Mouse (Mus musculus) neural tube, embryonic 14.5 days (tissue): ENCODE measurements around the gene Stk11. TPM values are rescaled to one million over a fixed set of nuclear protein-coding genes. Genes with fewer than 3 reads are reported as not detected.
A peak's percentile ranks its signal among the peaks of the same experiment; 100 is the strongest.

Experiments used
- ATAC-seq: fragments of 200-750 bp; cut with Nextera tagmentation; 2 replicates; pipeline ENCODE4 v1.8.0; 2017; ENCODE audit warnings: low read depth, mild to moderate bottlenecking, moderate TSS enrichment, moderate library complexity
- H3K27ac ChIP-seq: fragments of 300-500 bp; sonication (generic); 2 replicates; pipeline ENCODE4 v1.5.1; 2014; ENCODE audit warnings: low read depth, mild to moderate bottlenecking, control low read depth, low read length, moderate library complexity, mixed read lengths
- H3K27me3 ChIP-seq: fragments of 300-500 bp; sonication (generic); 2 replicates; pipeline ENCODE4 v1.6.1; 2014; ENCODE audit warnings: low read length; ENCODE audit not compliant: control insufficient read depth, insufficient read depth
- H3K36me3 ChIP-seq: fragments of 300-500 bp; sonication (generic); 2 replicates; pipeline ENCODE4 v1.6.1; 2014; ENCODE audit warnings: low read length, mixed read lengths; ENCODE audit not compliant: control insufficient read depth, insufficient read depth
- H3K4me1 ChIP-seq: fragments of 300-500 bp; sonication (generic); 2 replicates; pipeline ENCODE4 v1.6.1; 2014; ENCODE audit warnings: low read length; ENCODE audit not compliant: control insufficient read depth, insufficient read depth
- H3K4me2 ChIP-seq: fragments of 300-500 bp; sonication (generic); 2 replicates; pipeline ENCODE4 v1.6.1; 2014; ENCODE audit warnings: mild to moderate bottlenecking, low read depth, low read length, control low read depth
- H3K4me3 ChIP-seq: fragments of 300-500 bp; sonication (generic); 2 replicates; pipeline ENCODE4 v1.5.1; 2014; ENCODE audit warnings: low read depth, low read length, control low read depth, mixed read lengths
- H3K9ac ChIP-seq: fragments of 300-500 bp; sonication (generic); replicated peaks from 2 replicates; pipeline ENCODE4 v1.6.1; 2014; ENCODE audit warnings: low read depth, mild to moderate bottlenecking, control low read depth, low read length, mixed read lengths
- H3K9me3 ChIP-seq: fragments of 300-500 bp; sonication (generic); 2 replicates; pipeline ENCODE4 v1.6.1; 2016; ENCODE audit warnings: low read length; ENCODE audit not compliant: control insufficient read depth
- WGBS: fragments of 180-500 bp; shearing (Covaris S2); extraction: QIAGEN DNeasy Blood & Tissue Kit; methylation state at CpG from one replicate; pipeline ENCODE4 v1.1.7; 2014; 5-methylcytosine and 5-hydroxymethylcytosine counted together
- polyA plus RNA-seq: library from polyadenylated mRNA; unstranded; fragments of >200 nt; fragmentation: Nextera tagmentation; extraction: Ambion mirVana; gene quantifications from 2 replicates; pipeline ENCODE4 v1.2.1, GENCODE M21; 2014

Stk11 gene
- polyA plus RNA-seq, 1 experiment from 2014 or later: 26.0 TPM

- H3K4me2 ChIP-seq: no peak overlapping the region
- H3K4me1 ChIP-seq: no peaks in the 10 kb centered on the region
- no peak overlapping the region for H3K9ac ChIP-seq
- no peaks in the 10 kb centered on the region for H3K27me3 ChIP-seq
- no peaks in the 10 kb centered on the region for H3K9me3 ChIP-seq
- peaks cover 13% of the 10 kb centered on the region for H3K36me3 ChIP-seq
- H3K4me3 ChIP-seq: no peak overlapping the region
- no peak overlapping the region for H3K27ac ChIP-seq
- no peak for ATAC-seq
- 95% methylated on average over 4 of the region's 4 CpGs for WGBS
Measured at GRCm38 (mm10) chr10:80076386-80076785, 39.2 kb upstream of the Stk11 start.

DNA sequence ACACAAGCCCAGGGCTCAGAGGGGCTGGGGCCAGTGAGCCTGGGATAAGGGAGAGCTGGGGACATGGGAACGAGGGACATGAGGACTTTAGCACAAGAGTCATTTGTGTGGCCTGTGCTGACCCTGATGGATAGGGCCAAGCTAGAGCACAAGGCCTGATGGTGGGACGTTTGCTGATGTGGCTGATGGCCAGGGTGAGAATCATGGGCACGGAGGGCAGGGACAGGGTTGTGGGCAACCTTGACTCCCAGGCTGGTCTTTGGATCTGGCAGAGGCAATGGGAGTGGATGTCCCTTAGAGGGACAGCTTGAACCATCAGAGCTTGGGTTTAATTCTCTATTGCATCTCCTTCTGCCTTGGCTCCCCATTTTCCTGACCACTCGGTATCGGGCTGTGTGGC lies 38.3 kb upstream of the Stk11 start:
- Histone ChIP-seq H3K4me2 (no peak overlapping the region), H3K4me1 (no peaks in the 10 kb centered on the region), H3K9me3 (no peaks in the 10 kb centered on the region), H3K9ac (no peak overlapping the region), H3K36me3 (peaks cover 20% of the 10 kb centered on the region), H3K4me3 (no peak overlapping the region), H3K27me3 (no peaks in the 10 kb centered on the region), H3K27ac (no peak overlapping the region)
- ATAC-seq: no peak
- 85% methylated on average over 5 of the region's 5 CpGs for WGBS

DNA sequence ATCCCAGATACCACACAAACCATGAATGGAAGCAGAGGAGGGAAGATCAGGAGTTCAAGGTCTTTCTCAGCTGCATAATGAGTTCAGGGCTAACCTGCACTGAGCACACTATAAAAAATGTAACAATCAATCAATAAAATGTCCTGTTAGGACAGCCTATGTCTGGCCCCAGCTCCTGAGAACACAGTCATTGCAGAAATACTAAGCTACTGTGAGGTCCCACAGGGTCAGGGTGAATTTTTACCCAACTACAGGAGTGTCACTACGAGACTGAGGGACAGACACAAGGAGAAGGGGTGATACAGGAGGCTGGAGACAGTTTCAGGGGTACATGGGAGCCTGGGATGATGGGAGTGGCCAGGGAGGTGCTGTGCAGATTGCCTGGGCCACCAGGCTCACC lies 37.2 kb upstream of the Stk11 start:
- Histone ChIP-seq H3K4me3 (no peak overlapping the region), H3K36me3 (peaks cover 23% of the 10 kb centered on the region), H3K4me1 (no peaks in the 10 kb centered on the region), H3K4me2 (no peak overlapping the region), H3K9ac (no peak overlapping the region), H3K27me3 (no peaks in the 10 kb centered on the region), H3K27ac (no peak overlapping the region), H3K9me3 (no peaks in the 10 kb centered on the region)
- no peak for ATAC-seq
- WGBS: 82% methylated on average over 1 of the region's 1 CpGs

GRCm38 (mm10) chr10:80080396-80081070 lies 35.1 kb upstream of the Stk11 start:
- no peak overlapping the region for H3K4me3 ChIP-seq
- no peaks in the 10 kb centered on the region for H3K27me3 ChIP-seq
- H3K9ac ChIP-seq: no peak overlapping the region
- H3K9me3 ChIP-seq: no peaks in the 10 kb centered on the region
- H3K36me3 ChIP-seq: peaks cover 26% of the 10 kb centered on the region
- H3K4me2 ChIP-seq: no peak overlapping the region
- H3K27ac ChIP-seq: no peak overlapping the region
- WGBS: 88% methylated on average over 16 of the region's 16 CpGs
- no peaks in the 10 kb centered on the region for H3K4me1 ChIP-seq
- no peak for ATAC-seq

- no peaks in the 10 kb centered on the region for H3K27me3 ChIP-seq
- ATAC-seq: no peak
- H3K9me3 ChIP-seq: no peaks in the 10 kb centered on the region
- H3K4me2 ChIP-seq: no peak overlapping the region
- H3K27ac ChIP-seq: no peak overlapping the region
- no peak overlapping the region for H3K4me3 ChIP-seq
- H3K4me1 ChIP-seq: no peaks in the 10 kb centered on the region
- no peak overlapping the region for H3K9ac ChIP-seq
- WGBS: 94% methylated on average over 3 of the region's 3 CpGs
- H3K36me3 ChIP-seq: peaks cover 26% of the 10 kb centered on the region
Measured at GRCm38 (mm10) chr10:80081075-80081474, 34.5 kb upstream of the Stk11 start.

DNA sequence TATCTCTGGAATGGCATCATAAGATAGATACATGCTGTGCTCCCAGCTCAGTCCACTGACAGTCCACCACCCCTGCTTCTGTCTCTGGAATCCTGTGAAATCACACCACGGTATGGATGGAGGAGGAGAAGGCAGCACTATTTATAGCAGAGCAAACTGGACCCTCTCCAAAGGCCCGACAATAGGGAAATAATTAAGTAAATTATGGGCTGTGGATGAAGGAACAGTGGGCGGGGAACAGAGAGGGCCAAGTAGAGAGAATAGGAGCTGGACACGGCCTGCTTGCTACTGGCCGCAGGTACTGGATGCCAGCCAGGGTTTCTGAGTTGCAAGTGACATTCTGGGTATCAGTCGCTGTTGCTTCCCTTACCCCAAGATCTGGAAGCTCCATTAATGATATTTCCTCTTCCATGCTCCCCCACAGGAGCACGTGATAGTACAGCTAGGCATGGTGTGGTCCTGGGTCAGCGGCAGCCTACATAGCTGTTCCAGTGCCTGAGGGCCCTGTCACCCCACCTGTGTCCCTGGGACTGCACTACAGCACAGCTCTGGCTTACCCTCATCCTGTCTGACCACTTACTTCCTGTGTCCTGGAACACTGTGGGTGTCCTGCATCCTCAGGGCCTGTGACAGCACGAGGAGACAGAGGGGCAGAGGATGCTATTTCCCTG lies 30.7 kb upstream of the Stk11 start:
- Histone ChIP-seq H3K4me3 (no peak overlapping the region), H3K27me3 (no peaks in the 10 kb centered on the region), H3K9me3 (no peaks in the 10 kb centered on the region), H3K4me2 (no peak overlapping the region), H3K9ac (no peak overlapping the region), H3K27ac (no peak overlapping the region), H3K4me1 (no peaks in the 10 kb centered on the region), H3K36me3 (peaks cover 21% of the 10 kb centered on the region)
- 70% methylated on average over 9 of the region's 9 CpGs for WGBS
- ATAC-seq: peak; percentile 34; the same call in 1 of the 2 replicates

DNA sequence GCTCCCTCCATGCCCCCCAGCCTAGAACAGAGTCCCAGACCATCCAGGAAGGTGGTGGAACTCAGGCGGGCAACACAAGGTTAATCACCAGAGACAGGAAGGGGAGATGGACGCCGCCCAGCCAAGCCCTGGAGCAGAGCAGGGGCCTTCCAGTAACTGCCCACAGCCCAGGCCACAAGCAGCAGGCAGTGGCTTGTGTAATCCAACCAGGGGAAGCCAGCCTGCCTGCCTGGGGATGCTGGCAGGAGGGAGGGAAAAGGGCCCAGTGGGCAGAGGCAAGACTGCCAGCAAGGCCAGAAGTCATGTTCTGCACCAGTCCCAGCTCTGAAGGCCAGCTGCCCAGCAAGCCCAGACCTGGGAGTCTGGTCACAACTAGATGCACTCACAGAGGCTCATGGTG lies 28.8 kb upstream of the Stk11 start:
- H3K27me3 ChIP-seq: no peaks in the 10 kb centered on the region
- peaks cover 11% of the 10 kb centered on the region for H3K36me3 ChIP-seq
- 78% methylated on average over 3 of the region's 3 CpGs for WGBS

DNA sequence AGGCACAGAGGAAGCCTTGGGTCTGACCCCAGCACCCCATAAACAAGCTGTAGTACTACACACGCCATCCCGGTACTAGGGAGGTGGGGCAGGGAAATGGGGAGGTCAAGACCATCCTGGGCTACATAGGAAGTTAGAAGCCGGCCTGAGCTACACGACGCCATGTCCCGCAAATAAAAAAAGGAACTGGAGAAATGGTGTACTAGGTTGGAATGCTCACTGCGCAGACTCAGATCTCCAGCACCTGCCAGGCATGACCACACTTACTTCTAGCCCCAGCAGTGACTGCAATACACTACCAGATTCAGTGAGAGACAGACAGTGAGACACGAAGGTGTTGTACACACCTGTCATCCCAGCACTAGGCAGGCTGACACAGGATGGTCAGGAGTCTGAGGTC lies 28.1 kb upstream of the Stk11 start:
- Histone ChIP-seq H3K27me3 (no peaks in the 10 kb centered on the region), H3K9me3 (no peaks in the 10 kb centered on the region), H3K9ac (no peak overlapping the region), H3K4me1 (no peaks in the 10 kb centered on the region), H3K27ac (no peak overlapping the region), H3K36me3 (peaks cover 5% of the 10 kb centered on the region; the same call in 1 of the 2 replicates), H3K4me2 (no peak overlapping the region), H3K4me3 (no peak overlapping the region)
- WGBS: 91% methylated on average over 8 of the region's 8 CpGs
- ATAC-seq: no peak

More for the DNA sequence above, 28.8 kb upstream of the Stk11 start:
- no peak overlapping the region for H3K9ac ChIP-seq
- no peaks in the 10 kb centered on the region for H3K4me1 ChIP-seq
- no peak overlapping the region for H3K4me2 ChIP-seq
- no peak overlapping the region for H3K27ac ChIP-seq
- no peak overlapping the region for H3K4me3 ChIP-seq
- no peak for ATAC-seq
- H3K9me3 ChIP-seq: no peaks in the 10 kb centered on the region

GRCm38 (mm10) chr10:80089146-80089545 lies 26.5 kb upstream of the Stk11 start:
- Histone ChIP-seq H3K4me3 (no peak overlapping the region), H3K27ac (no peak overlapping the region)
- WGBS: 52% methylated on average over 4 of the region's 4 CpGs

More at GRCm38 (mm10) chr10:80089146-80089545, 26.5 kb upstream of the Stk11 start:
- H3K4me2 ChIP-seq: no peak overlapping the region
- no peak overlapping the region for H3K9ac ChIP-seq
- H3K9me3 ChIP-seq: no peaks in the 10 kb centered on the region
- H3K4me1 ChIP-seq: no peaks in the 10 kb centered on the region
- H3K27me3 ChIP-seq: no peaks in the 10 kb centered on the region
- 0 out of 2 replicates have a peak, but pooled peaks cover 3% of the 10 kb centered on the region for H3K36me3 ChIP-seq
- ATAC-seq: no peak
